Mouse (Mus musculus): ENCODE measurements around the gene Abhd4.
A peak's percentile ranks its signal among the peaks of the same experiment; 100 is the strongest.

Gene Abhd4

GRCm38 (mm10) chr14:54239002-54239736, 14.8 kb upstream of the Abhd4 start:
- DNase-seq (ENCODE audit: inconsistent ontology term) = peak; percentile 61

GRCm38 (mm10) chr14:54240542-54240941, 13.4 kb upstream of the Abhd4 start:
- no peak for DNase-seq (ENCODE audit: inconsistent ontology term)

GRCm38 (mm10) chr14:54244183-54244582, 9.8 kb upstream of the Abhd4 start:
- DNase-seq (ENCODE audit: inconsistent ontology term) = no peak

- no peak for DNase-seq (ENCODE audit: inconsistent ontology term)
These were observed 7.8 kb upstream of the Abhd4 start for GRCm38 (mm10) chr14:54246232-54246631.

GRCm38 (mm10) chr14:54249326-54249725, 4.7 kb upstream of the Abhd4 start:
- DNase-seq (ENCODE audit: inconsistent ontology term) = no peak

- no peak for DNase-seq (ENCODE audit: inconsistent ontology term)
These were observed 3.9 kb upstream of the Abhd4 start for GRCm38 (mm10) chr14:54250122-54250521.

GRCm38 (mm10) chr14:54254670-54255202, 748 bp downstream of the Abhd4 start:
- no peak for DNase-seq (ENCODE audit: inconsistent ontology term)

GRCm38 (mm10) chr14:54258131-54258670, 4.2 kb downstream of the Abhd4 start:
- no peak for DNase-seq (ENCODE audit: inconsistent ontology term)

- peak; percentile 97 for DNase-seq (ENCODE audit: inconsistent ontology term)
These were observed 5.2 kb downstream of the Abhd4 start for GRCm38 (mm10) chr14:54259003-54259721.

- peak; percentile 24 for DNase-seq (ENCODE audit: inconsistent ontology term)
These were observed 5.7 kb downstream of the Abhd4 start for GRCm38 (mm10) chr14:54259722-54260085.

GRCm38 (mm10) chr14:54260196-54260595, 6.2 kb downstream of the Abhd4 start:
- DNase-seq (ENCODE audit: inconsistent ontology term) = peak; percentile 42

- DNase-seq (ENCODE audit: inconsistent ontology term) = no peak
These were observed 7.4 kb downstream of the Abhd4 start for GRCm38 (mm10) chr14:54261386-54261785.

GRCm38 (mm10) chr14:54262622-54263021, 8.6 kb downstream of the Abhd4 start:
- DNase-seq (ENCODE audit: inconsistent ontology term) = no peak

GRCm38 (mm10) chr14:54263099-54263498, 9.1 kb downstream of the Abhd4 start:
- no peak for DNase-seq (ENCODE audit: inconsistent ontology term)

- no peak for DNase-seq (ENCODE audit: inconsistent ontology term)
These were observed 10.2 kb downstream of the Abhd4 start for GRCm38 (mm10) chr14:54264231-54264630.

- DNase-seq (ENCODE audit: inconsistent ontology term) = no peak
These were observed 11.1 kb downstream of the Abhd4 start for GRCm38 (mm10) chr14:54265093-54265492.

- DNase-seq (ENCODE audit: inconsistent ontology term) = no peak
These were observed 12.0 kb downstream of the Abhd4 start for GRCm38 (mm10) chr14:54265951-54266350.

- no peak for DNase-seq (ENCODE audit: inconsistent ontology term)
These were observed 14.0 kb downstream of the Abhd4 start for GRCm38 (mm10) chr14:54267966-54268365.

GRCm38 (mm10) chr14:54269566-54269965, 15.6 kb downstream of the Abhd4 start:
- DNase-seq (ENCODE audit: inconsistent ontology term) = no peak

- DNase-seq (ENCODE audit: inconsistent ontology term) = no peak
These were observed 16.4 kb downstream of the Abhd4 start for GRCm38 (mm10) chr14:54270413-54270812.

GRCm38 (mm10) chr14:54271976-54272606, 18.1 kb downstream of the Abhd4 start:
- DNase-seq (ENCODE audit: inconsistent ontology term) = no peak

- no peak for DNase-seq (ENCODE audit: inconsistent ontology term)
These were observed 18.7 kb downstream of the Abhd4 start for GRCm38 (mm10) chr14:54272696-54273095.
